Mouse (Mus musculus) neural tube, embryonic 13.5 days (tissue): Measurements from ENCODE around the gene Dnajc2. TPM values are rescaled to one million over a fixed set of nuclear protein-coding genes. Genes with fewer than 3 reads are reported as not detected.

ENCODE experiments used
- ATAC-seq: fragments of 200-750 bp; cut with Nextera tagmentation; 2 replicates; pipeline ENCODE4 v1.8.0; 2017; ENCODE audit warnings: low read depth, mild to moderate bottlenecking, moderate TSS enrichment, moderate library complexity
- H3K27ac ChIP-seq: fragments of 300-500 bp; sonication (generic); replicated peaks from 2 replicates; pipeline ENCODE4 v1.5.1; 2015; ENCODE audit warnings: moderate library complexity, mild to moderate bottlenecking, inconsistent platforms
- H3K27me3 ChIP-seq: fragments of 300-500 bp; sonication (generic); 2 replicates; pipeline ENCODE4 v1.6.1; 2015; ENCODE audit warnings: mild to moderate bottlenecking, inconsistent platforms
- H3K36me3 ChIP-seq: fragments of 300-500 bp; sonication (generic); 2 replicates; pipeline ENCODE4 v1.6.1; 2015; ENCODE audit warnings: mild to moderate bottlenecking, inconsistent platforms
- H3K4me1 ChIP-seq: fragments of 300-500 bp; sonication (generic); replicated peaks from 2 replicates; pipeline ENCODE4 v1.6.1; 2015; ENCODE audit warnings: inconsistent platforms
- H3K4me2 ChIP-seq: fragments of 300-500 bp; sonication (generic); 2 replicates; pipeline ENCODE4 v1.6.1; 2015; ENCODE audit warnings: inconsistent platforms, mild to moderate bottlenecking, moderate library complexity
- H3K4me3 ChIP-seq: fragments of 300-500 bp; sonication (generic); 2 replicates; pipeline ENCODE4 v1.5.1; 2015; ENCODE audit warnings: mild to moderate bottlenecking, inconsistent platforms
- H3K9ac ChIP-seq: fragments of 300-500 bp; sonication (generic); 2 replicates; pipeline ENCODE4 v1.6.1; 2015; ENCODE audit warnings: moderate library complexity, mild to moderate bottlenecking, inconsistent platforms
- H3K9me3 ChIP-seq: fragments of 300-500 bp; sonication (generic); 2 replicates; pipeline ENCODE4 v1.6.1; 2016; ENCODE audit warnings: inconsistent platforms
- WGBS: fragments of 180-500 bp; shearing (Covaris S2); methylation state at CpG from one replicate; pipeline ENCODE4 v1.1.7; 2015; 5-methylcytosine and 5-hydroxymethylcytosine counted together
- polyA plus RNA-seq: library from polyadenylated mRNA; unstranded; fragments of >200 nt; fragmentation: Nextera tagmentation; extraction: Ambion mirVana; gene quantifications from 2 replicates; pipeline ENCODE4 v1.2.1, GENCODE M21; 2015

Dnajc2 gene
- polyA plus RNA-seq, 1 experiment from 2014 or later, result 78.4 TPM

- 40% methylated on average over 11 of the region's 11 CpGs for WGBS
Measured at GRCm38 (mm10) chr5:21787186-21788105, 2.4 kb upstream of the Dnajc2 start.

GRCm38 (mm10) chr5:21786258-21787185 is 1.5 kb upstream of the Dnajc2 start:
- 2% methylated on average over 50 of the region's 51 CpGs for WGBS
- peaks cover 46% of the 10 kb centered on the region for H3K4me1 ChIP-seq
- ATAC-seq, result peak; percentile 82
- H3K9ac ChIP-seq, result peak overlapping the region; percentile 95
- H3K27ac ChIP-seq, result peak overlapping the region; percentile 90
- no peaks in the 10 kb centered on the region for H3K9me3 ChIP-seq
- no peaks in the 10 kb centered on the region for H3K27me3 ChIP-seq
- peak overlapping the region; percentile 99 for H3K4me2 ChIP-seq
- H3K4me3 ChIP-seq, result peak overlapping the region; percentile 94
- peaks cover 21% of the 10 kb centered on the region for H3K36me3 ChIP-seq

More at GRCm38 (mm10) chr5:21787186-21788105, 2.4 kb upstream of the Dnajc2 start:
- peak overlapping the region; percentile 90; the same call in 1 of the 2 replicates for H3K27ac ChIP-seq
- peaks cover 46% of the 10 kb centered on the region for H3K4me1 ChIP-seq
- H3K9me3 ChIP-seq, result no peaks in the 10 kb centered on the region
- no peaks in the 10 kb centered on the region for H3K27me3 ChIP-seq
- peak overlapping the region; percentile 94 for H3K4me3 ChIP-seq
- peak overlapping the region; percentile 99 for H3K4me2 ChIP-seq
- no peak for ATAC-seq
- peak overlapping the region; percentile 95 for H3K9ac ChIP-seq
- peaks cover 19% of the 10 kb centered on the region for H3K36me3 ChIP-seq

GRCm38 (mm10) chr5:21785776-21786175 is 725 bp upstream of the Dnajc2 start:
- Histone ChIP-seq H3K4me1 (peaks cover 46% of the 10 kb centered on the region), H3K4me2 (peak overlapping the region; percentile 99), H3K4me3 (no peak overlapping the region), H3K9me3 (no peaks in the 10 kb centered on the region), H3K27ac (no peak overlapping the region), H3K9ac (no peak overlapping the region), H3K27me3 (no peaks in the 10 kb centered on the region), H3K36me3 (peaks cover 28% of the 10 kb centered on the region)
- WGBS, result 84% methylated on average over 7 of the region's 7 CpGs
- ATAC-seq, result no peak

- peak overlapping the region; percentile 88 for H3K9ac ChIP-seq
- H3K27ac ChIP-seq, result peak overlapping the region; percentile 81
- H3K4me1 ChIP-seq, result peaks cover 39% of the 10 kb centered on the region
- H3K9me3 ChIP-seq, result no peaks in the 10 kb centered on the region
- WGBS, result 1% methylated on average over 43 of the region's 51 CpGs
- peaks cover 40% of the 10 kb centered on the region for H3K36me3 ChIP-seq
- peak overlapping the region; percentile 96 for H3K4me3 ChIP-seq
- H3K27me3 ChIP-seq, result no peaks in the 10 kb centered on the region
- peak; percentile 85 for ATAC-seq
- H3K4me2 ChIP-seq, result peak overlapping the region; percentile 99
Measured at GRCm38 (mm10) chr5:21784161-21785052, 644 bp downstream of the Dnajc2 start.

GRCm38 (mm10) chr5:21776491-21776890 is 8.6 kb downstream of the Dnajc2 start:
- 95% methylated on average over 6 of the region's 6 CpGs for WGBS
- no peaks in the 10 kb centered on the region for H3K27me3 ChIP-seq
- H3K9me3 ChIP-seq, result no peaks in the 10 kb centered on the region
- no peak overlapping the region for H3K27ac ChIP-seq
- H3K9ac ChIP-seq, result no peak overlapping the region
- H3K4me2 ChIP-seq, result no peak overlapping the region
- no peak overlapping the region for H3K4me3 ChIP-seq
- ATAC-seq, result no peak
- H3K36me3 ChIP-seq, result peaks cover 68% of the 10 kb centered on the region
- H3K4me1 ChIP-seq, result no peaks in the 10 kb centered on the region

GRCm38 (mm10) chr5:21769841-21770240 is 15.2 kb downstream of the Dnajc2 start:
- no peak overlapping the region for H3K4me3 ChIP-seq
- no peak for ATAC-seq
- H3K27me3 ChIP-seq, result no peaks in the 10 kb centered on the region
- no peaks in the 10 kb centered on the region for H3K4me1 ChIP-seq
- no peaks in the 10 kb centered on the region for H3K9me3 ChIP-seq
- H3K27ac ChIP-seq, result no peak overlapping the region
- no peak overlapping the region for H3K9ac ChIP-seq
- peaks cover 69% of the 10 kb centered on the region for H3K36me3 ChIP-seq
- no peak overlapping the region for H3K4me2 ChIP-seq
- 93% methylated on average over 6 of the region's 6 CpGs for WGBS

- H3K36me3 ChIP-seq, result peaks cover 69% of the 10 kb centered on the region
- no peak overlapping the region for H3K9ac ChIP-seq
- H3K4me3 ChIP-seq, result no peak overlapping the region
- H3K9me3 ChIP-seq, result no peaks in the 10 kb centered on the region
- H3K27ac ChIP-seq, result no peak overlapping the region
- H3K4me1 ChIP-seq, result no peaks in the 10 kb centered on the region
- 90% methylated on average over 4 of the region's 4 CpGs for WGBS
- no peak overlapping the region for H3K4me2 ChIP-seq
- H3K27me3 ChIP-seq, result no peaks in the 10 kb centered on the region
- no peak for ATAC-seq
Measured at GRCm38 (mm10) chr5:21768506-21768905, 16.5 kb downstream of the Dnajc2 start.

- no peaks in the 10 kb centered on the region for H3K4me1 ChIP-seq
- no peak overlapping the region for H3K4me3 ChIP-seq
- H3K4me2 ChIP-seq, result no peak overlapping the region
- H3K9me3 ChIP-seq, result no peaks in the 10 kb centered on the region
- no peak for ATAC-seq
- H3K27ac ChIP-seq, result no peak overlapping the region
- H3K27me3 ChIP-seq, result no peaks in the 10 kb centered on the region
- no peak overlapping the region for H3K9ac ChIP-seq
- 94% methylated on average over 8 of the region's 8 CpGs for WGBS
- H3K36me3 ChIP-seq, result peaks cover 100% of the 10 kb centered on the region
Measured at GRCm38 (mm10) chr5:21745966-21746365, 39.1 kb downstream of the Dnajc2 start.

- Histone ChIP-seq H3K4me1 (no peaks in the 10 kb centered on the region), H3K4me3 (no peak overlapping the region), H3K4me2 (no peak overlapping the region), H3K9ac (no peak overlapping the region), H3K27ac (no peak overlapping the region), H3K36me3 (peaks cover 98% of the 10 kb centered on the region), H3K27me3 (no peaks in the 10 kb centered on the region), H3K9me3 (no peaks in the 10 kb centered on the region)
- no peak for ATAC-seq
Measured at GRCm38 (mm10) chr5:21744651-21745050, 40.4 kb downstream of the Dnajc2 start.

- Histone ChIP-seq H3K9ac (no peak overlapping the region), H3K36me3 (peaks cover 98% of the 10 kb centered on the region), H3K4me1 (peaks cover 2% of the 10 kb centered on the region), H3K9me3 (no peaks in the 10 kb centered on the region), H3K27me3 (no peaks in the 10 kb centered on the region), H3K4me3 (no peak overlapping the region), H3K4me2 (no peak overlapping the region), H3K27ac (no peak overlapping the region)
- 95% methylated on average over 10 of the region's 10 CpGs for WGBS
- no peak for ATAC-seq
Measured at GRCm38 (mm10) chr5:21743606-21744005, 41.4 kb downstream of the Dnajc2 start.

GRCm38 (mm10) chr5:21739881-21740280 is 45.2 kb downstream of the Dnajc2 start:
- Histone ChIP-seq H3K27me3 (no peaks in the 10 kb centered on the region), H3K9ac (no peak overlapping the region), H3K4me2 (no peak overlapping the region), H3K4me3 (no peak overlapping the region), H3K4me1 (peaks cover 14% of the 10 kb centered on the region), H3K36me3 (peaks cover 62% of the 10 kb centered on the region), H3K27ac (no peak overlapping the region), H3K9me3 (no peaks in the 10 kb centered on the region)
- no peak for ATAC-seq
- 95% methylated on average over 13 of the region's 13 CpGs for WGBS
